ENCODE assay signal across 8 mouse cellular contexts in the genomic region with DNA sequence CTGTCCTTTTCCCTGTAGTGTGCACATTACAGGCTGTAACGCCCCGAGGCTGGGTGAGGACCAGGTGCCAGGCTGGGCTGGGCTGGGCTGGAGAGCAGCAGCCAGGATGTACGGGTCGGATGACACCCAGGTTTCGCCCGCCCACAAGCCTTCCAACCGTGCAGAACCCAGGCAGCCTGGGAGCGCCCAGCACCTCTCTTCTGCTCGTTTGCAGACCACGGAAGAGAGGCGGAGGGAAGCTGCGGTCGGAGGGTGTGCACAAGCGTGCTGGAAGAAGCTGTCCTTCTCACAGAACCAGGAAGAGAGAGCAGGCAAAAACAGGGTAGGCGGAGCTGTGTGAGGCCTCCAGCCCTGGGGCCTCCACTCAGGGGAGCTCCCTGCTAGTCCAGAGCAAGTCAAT. TPM values are rescaled to one million over a fixed set of nuclear protein-coding genes. Genes with fewer than 3 reads are reported as not detected.
A peak's percentile ranks its signal among the peaks of the same experiment; 100 is the strongest.
DNase-seq lines count a peak whose midpoint lies in the region; ATAC-seq and TF ChIP-seq lines count a peak whose summit lies in the region.

No protein-coding gene starts in this region.

- H3K4me1 ChIP-seq in neural tube, embryonic 11.5 days (ENCODE audit: control insufficient read depth, insufficient read depth, low read length), result peaks cover 41% of the 10 kb centered on the region
- H3K4me1 ChIP-seq in cortical plate, adult 2 months (ENCODE audit: control insufficient read depth, insufficient read depth, low read length), result peaks cover 17% of the 10 kb centered on the region

- H3K9ac ChIP-seq in neural tube, embryonic 11.5 days (ENCODE audit: low read length), result no peak overlapping the region

- WGBS in neural tube, embryonic 11.5 days, result 30% methylated on average over 14 of the region's 15 CpGs

- no peak overlapping the region for H3K4me3 ChIP-seq in neural tube, embryonic 11.5 days (ENCODE audit: low read depth, low read length)
- no peak overlapping the region for H3K4me3 ChIP-seq in cortical plate, adult 2 months (ENCODE audit: insufficient read depth, low read length)

- no peak for ATAC-seq in neural tube, embryonic 11.5 days (ENCODE audit: insufficient read depth, low FRiP score, low TSS enrichment)

- no peak for TF ChIP-seq POLR2A in cortical plate, adult 2 months (IDR thresholded peaks at IDR 0.05; ENCODE audit: extremely low read depth, insufficient read depth, low read length)

- H3K27me3 ChIP-seq in neural tube, embryonic 11.5 days (ENCODE audit: control insufficient read depth, insufficient read depth, low read length), result no peaks in the 10 kb centered on the region

- H3K9me3 ChIP-seq in neural tube, embryonic 11.5 days (ENCODE audit: control insufficient read depth, low read length), result no peaks in the 10 kb centered on the region

- DNase-seq in neural tube, embryonic 11.5 days (ENCODE audit: low spot score), result no peak
- no peak for DNase-seq in neural tube, embryonic 10.5 days (ENCODE audit: extremely low spot score, low spot score)
- DNase-seq in heart, adult 9 months (ENCODE audit: low spot score in 2 of 2), result peak; percentile 70 to 84
- DNase-seq in kidney, adult 8-10 months, result peak; percentile 41 to 50
- peak; percentile 82 for DNase-seq in lung, postnatal 10 days
- DNase-seq in spleen, adult 18-20 months, result peak; percentile 84 to 96
- no peak for DNase-seq in retina, embryonic 14.5 days (ENCODE audit: low spot score)

- peak overlapping the region; percentile 20; the same call in 1 of the 2 replicates for H3K27ac ChIP-seq in neural tube, embryonic 11.5 days (ENCODE audit: low read depth, low read length)
- 0 out of 2 replicates have a peak overlapping the region, but pooled peaks have one; percentile 30 for H3K27ac ChIP-seq in cortical plate, adult 2 months (ENCODE audit: insufficient read depth, low read length)

- no peak for TF ChIP-seq CTCF in cortical plate, adult 2 months (IDR thresholded peaks at IDR 0.05; ENCODE audit: extremely low read depth, insufficient read depth, low read length)

- H3K36me3 ChIP-seq in neural tube, embryonic 11.5 days (ENCODE audit: control insufficient read depth, insufficient read depth, low read length), result no peaks in the 10 kb centered on the region

- H3K4me2 ChIP-seq in neural tube, embryonic 11.5 days (ENCODE audit: low read depth), result peak overlapping the region; percentile 20; the same call in 1 of the 2 replicates

RNA-seq across cellular contexts. Expression of gene Csk, which starts 13.0 kb away (rescaled TPM):
- polyA plus RNA-seq in neural tube, embryonic 11.5 days (2014; fragmentation: Nextera tagmentation; extraction: Ambion mirVana), result 29.9 and 35.2 TPM in 2 replicates
- polyA plus RNA-seq in cortical plate, adult 2 months (2012; rRNA removed), result 34.2 and 35.7 TPM in 2 replicates

RNA-seq across cellular contexts. Expression of gene Lman1l, which starts 19.8 kb away (rescaled TPM):
- not detected in 2 replicates for polyA plus RNA-seq in neural tube, embryonic 11.5 days (2014; fragmentation: Nextera tagmentation; extraction: Ambion mirVana)
- polyA plus RNA-seq in cortical plate, adult 2 months (2012; rRNA removed), result not detected in 2 replicates

RNA-seq across cellular contexts. Expression of gene Cplx3, which starts 34.3 kb away (rescaled TPM):
- polyA plus RNA-seq in neural tube, embryonic 11.5 days (2014; fragmentation: Nextera tagmentation; extraction: Ambion mirVana), result 0.42 TPM in 1 of 2 replicates, not detected in the other
- polyA plus RNA-seq in cortical plate, adult 2 months (2012; rRNA removed), result 44.6 and 48.1 TPM in 2 replicates

RNA-seq across cellular contexts. Expression of gene Cyp1a2, which starts 43.1 kb away (rescaled TPM):
- not detected in 2 replicates for polyA plus RNA-seq in neural tube, embryonic 11.5 days (2014; fragmentation: Nextera tagmentation; extraction: Ambion mirVana)
- polyA plus RNA-seq in cortical plate, adult 2 months (2012; rRNA removed), result not detected in 2 replicates

RNA-seq across cellular contexts. Expression of gene Cyp1a1, which starts 47.3 kb away (rescaled TPM):
- polyA plus RNA-seq in neural tube, embryonic 11.5 days (2014; fragmentation: Nextera tagmentation; extraction: Ambion mirVana), result not detected in 2 replicates
- polyA plus RNA-seq in cortical plate, adult 2 months (2012; rRNA removed), result 0.08 and 0.13 TPM in 2 replicates

Comparison
In these comparisons a context has a peak if more than half of its experiments do, and no peak if none do; other contexts are left out.
1. DNase-seq: peak in heart, adult 9 months (2 of 2), kidney, adult 8-10 months (2 of 2), lung, postnatal 10 days (single experiment) and spleen, adult 18-20 months (2 of 2); none in neural tube, embryonic 11.5 days (single experiment), neural tube, embryonic 10.5 days (single experiment) and retina, embryonic 14.5 days (single experiment).
2. RNA of gene Cplx3, which starts 34.3 kb away (polyA plus RNA-seq): 44.6 to 48.1 TPM in cortical plate, adult 2 months; 0.42 TPM in neural tube, embryonic 11.5 days; every median in the first group is over 10 times any median in the second.